Mouse (Mus musculus) telencephalon, adult 2 months (tissue): ENCODE data around the gene Cenpn.
A peak's percentile ranks its signal among the peaks of the same experiment; 100 is the strongest.

Experiments
- DNase-seq: peaks from one replicate; pipeline ENCODE4 v3.0.0-alpha.2; 2011; ENCODE audit warnings: low read depth, low spot score

The Cenpn gene

GRCm38 (mm10) chr8:116921337-116922059 lies at the start of gene Cenpn, which contains the start of gene Cmc2:
Cenpn (plus strand) TSS chr8:116921730.
Cmc2 (minus strand) TSS chr8:116921455.
- peak; percentile 95 for DNase-seq

GRCm38 (mm10) chr8:116872761-116873342 lies 48.7 kb upstream of the Cenpn start:
- no peak for DNase-seq

- no peak for DNase-seq
Observed at GRCm38 (mm10) chr8:116873586-116873985, 47.9 kb upstream of the Cenpn start.

- DNase-seq: no peak
Observed at GRCm38 (mm10) chr8:116873986-116874385, 47.5 kb upstream of the Cenpn start.

- DNase-seq: no peak
Observed at GRCm38 (mm10) chr8:116875798-116876450, 45.6 kb upstream of the Cenpn start.

GRCm38 (mm10) chr8:116881396-116881795 lies 40.1 kb upstream of the Cenpn start:
- DNase-seq: no peak

- no peak for DNase-seq
Observed at GRCm38 (mm10) chr8:116887813-116888212, 33.7 kb upstream of the Cenpn start.

- DNase-seq: no peak
Observed at GRCm38 (mm10) chr8:116891446-116891845, 30.1 kb upstream of the Cenpn start.

- no peak for DNase-seq
Observed at GRCm38 (mm10) chr8:116892130-116892529, 29.4 kb upstream of the Cenpn start.

GRCm38 (mm10) chr8:116892636-116893035 lies 28.9 kb upstream of the Cenpn start:
- DNase-seq: no peak

- no peak for DNase-seq
Observed at GRCm38 (mm10) chr8:116893938-116894337, 27.6 kb upstream of the Cenpn start.

- DNase-seq: no peak
Observed at GRCm38 (mm10) chr8:116895521-116895920, 26.0 kb upstream of the Cenpn start.

- DNase-seq: no peak
Observed at GRCm38 (mm10) chr8:116904736-116905135, 16.8 kb upstream of the Cenpn start.

GRCm38 (mm10) chr8:116905252-116905651 lies 16.3 kb upstream of the Cenpn start:
- no peak for DNase-seq

- DNase-seq: no peak
Observed at GRCm38 (mm10) chr8:116905836-116906235, 15.7 kb upstream of the Cenpn start.

- no peak for DNase-seq
Observed at GRCm38 (mm10) chr8:116921005-116921336, 559 bp upstream of the Cenpn start.

GRCm38 (mm10) chr8:116922060-116922757 lies 679 bp downstream of the Cenpn start:
- no peak for DNase-seq

GRCm38 (mm10) chr8:116923526-116923925 lies 2.0 kb downstream of the Cenpn start:
- DNase-seq: no peak

- no peak for DNase-seq
Observed at GRCm38 (mm10) chr8:116927880-116928279, 6.3 kb downstream of the Cenpn start.

GRCm38 (mm10) chr8:116928588-116928987 lies 7.1 kb downstream of the Cenpn start:
- no peak for DNase-seq

GRCm38 (mm10) chr8:116934976-116935375 lies 13.4 kb downstream of the Cenpn start:
- no peak for DNase-seq

GRCm38 (mm10) chr8:116935506-116935905 lies 14.0 kb downstream of the Cenpn start:
- DNase-seq: no peak
